Mouse (Mus musculus): ENCODE measurements around the gene Gm21304. TPM values are rescaled to one million over a fixed set of nuclear protein-coding genes. Genes with fewer than 3 reads are reported as not detected.
"Not testable (repeated sequence)": the region's sequence is repeated elsewhere in the genome, so short reads cannot be mapped to it uniquely, and the experiment has no call there.

Gm21304 gene
- polyA plus RNA-seq (2016; fragmentation: Nextera tagmentation; extraction: Ambion mirVana): not detected in 2 replicates

DNA sequence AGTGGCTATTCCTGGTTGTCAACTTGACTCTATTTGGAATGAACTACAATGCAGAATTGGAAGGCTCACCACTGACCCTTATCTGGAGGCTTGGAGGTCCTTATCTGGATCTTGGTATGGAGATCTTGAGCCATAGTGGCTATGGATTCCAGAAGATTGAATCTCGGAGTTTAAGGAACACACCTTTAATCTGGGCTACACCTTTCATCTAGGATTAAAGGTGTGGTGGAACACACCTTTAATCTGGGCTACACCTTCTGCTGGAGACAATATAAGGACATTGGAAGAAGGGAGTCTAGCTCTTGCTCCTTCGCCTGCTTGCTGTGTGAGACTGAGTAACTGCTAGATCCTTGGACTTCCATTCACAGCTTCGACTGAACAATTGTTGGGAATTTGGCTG lies at the start of gene Gm21304:
Gene Gm21304, plus strand, starts transcription at position 301 of the 400 bp plus-strand sequence.
- WGBS: no CpG with 5 or more reads among the region's 3 CpGs
- not testable (repeated sequence) for DNase-seq (ENCODE audit: low spot score); H3K27me3 ChIP-seq (ENCODE audit: low read depth, poor library complexity, severe bottlenecking); H3K4me3 ChIP-seq; H3K9me3 ChIP-seq (replicated peaks); H3K36me3 ChIP-seq; H3K4me1 ChIP-seq; H3K27ac ChIP-seq

- DNase-seq (ENCODE audit: low spot score); H3K9me3 ChIP-seq (replicated peaks); H3K27ac ChIP-seq; H3K36me3 ChIP-seq; H3K27me3 ChIP-seq (ENCODE audit: low read depth, poor library complexity, severe bottlenecking); H3K4me1 ChIP-seq; H3K4me3 ChIP-seq: not testable (repeated sequence)
- no CpG with 5 or more reads among the region's 3 CpGs for WGBS
Measured at GRCm38 (mm10) chr10:104142687-104143086, 25.6 kb upstream of the Gm21304 start, which contains the start of gene Gm21293. Gene Gm21293 (plus strand): TSS chr10:104142987.

DNA sequence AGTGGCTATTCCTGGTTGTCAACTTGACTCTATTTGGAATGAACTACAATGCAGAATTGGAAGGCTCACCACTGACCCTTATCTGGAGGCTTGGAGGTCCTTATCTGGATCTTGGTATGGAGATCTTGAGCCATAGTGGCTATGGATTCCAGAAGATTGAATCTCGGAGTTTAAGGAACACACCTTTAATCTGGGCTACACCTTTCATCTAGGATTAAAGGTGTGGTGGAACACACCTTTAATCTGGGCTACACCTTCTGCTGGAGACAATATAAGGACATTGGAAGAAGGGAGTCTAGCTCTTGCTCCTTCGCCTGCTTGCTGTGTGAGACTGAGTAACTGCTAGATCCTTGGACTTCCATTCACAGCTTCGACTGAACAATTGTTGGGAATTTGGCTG lies 17.1 kb upstream of the Gm21304 start, which contains the start of gene Gm6763:
Gene Gm6763, plus strand, starts transcription at position 301 of the 400 bp plus-strand sequence.
- H3K9me3 ChIP-seq (replicated peaks); DNase-seq (ENCODE audit: low spot score); H3K27me3 ChIP-seq (ENCODE audit: low read depth, poor library complexity, severe bottlenecking); H3K27ac ChIP-seq; H3K36me3 ChIP-seq; H3K4me1 ChIP-seq; H3K4me3 ChIP-seq: not testable (repeated sequence)
- WGBS: no CpG with 5 or more reads among the region's 3 CpGs

DNA sequence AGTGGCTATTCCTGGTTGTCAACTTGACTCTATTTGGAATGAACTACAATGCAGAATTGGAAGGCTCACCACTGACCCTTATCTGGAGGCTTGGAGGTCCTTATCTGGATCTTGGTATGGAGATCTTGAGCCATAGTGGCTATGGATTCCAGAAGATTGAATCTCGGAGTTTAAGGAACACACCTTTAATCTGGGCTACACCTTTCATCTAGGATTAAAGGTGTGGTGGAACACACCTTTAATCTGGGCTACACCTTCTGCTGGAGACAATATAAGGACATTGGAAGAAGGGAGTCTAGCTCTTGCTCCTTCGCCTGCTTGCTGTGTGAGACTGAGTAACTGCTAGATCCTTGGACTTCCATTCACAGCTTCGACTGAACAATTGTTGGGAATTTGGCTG lies 8.6 kb upstream of the Gm21304 start, which contains the start of gene Gm8764:
Gene Gm8764, plus strand, starts transcription at position 301 of the 400 bp plus-strand sequence.
- not testable (repeated sequence) for H3K4me3 ChIP-seq; H3K27me3 ChIP-seq (ENCODE audit: low read depth, poor library complexity, severe bottlenecking); H3K4me1 ChIP-seq; H3K27ac ChIP-seq; DNase-seq (ENCODE audit: low spot score); H3K36me3 ChIP-seq; H3K9me3 ChIP-seq (replicated peaks)
- no CpG with 5 or more reads among the region's 3 CpGs for WGBS

- not testable (repeated sequence) for DNase-seq (ENCODE audit: low spot score); H3K4me1 ChIP-seq; H3K27ac ChIP-seq; H3K27me3 ChIP-seq (ENCODE audit: low read depth, poor library complexity, severe bottlenecking); H3K36me3 ChIP-seq; H3K4me3 ChIP-seq; H3K9me3 ChIP-seq (replicated peaks)
- no CpG with 5 or more reads among the region's 3 CpGs for WGBS
Measured at GRCm38 (mm10) chr10:104176724-104177123, 8.4 kb downstream of the Gm21304 start, which contains the start of gene Gm21312. Gene Gm21312 (plus strand): TSS chr10:104177024.

DNA sequence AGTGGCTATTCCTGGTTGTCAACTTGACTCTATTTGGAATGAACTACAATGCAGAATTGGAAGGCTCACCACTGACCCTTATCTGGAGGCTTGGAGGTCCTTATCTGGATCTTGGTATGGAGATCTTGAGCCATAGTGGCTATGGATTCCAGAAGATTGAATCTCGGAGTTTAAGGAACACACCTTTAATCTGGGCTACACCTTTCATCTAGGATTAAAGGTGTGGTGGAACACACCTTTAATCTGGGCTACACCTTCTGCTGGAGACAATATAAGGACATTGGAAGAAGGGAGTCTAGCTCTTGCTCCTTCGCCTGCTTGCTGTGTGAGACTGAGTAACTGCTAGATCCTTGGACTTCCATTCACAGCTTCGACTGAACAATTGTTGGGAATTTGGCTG lies 16.9 kb downstream of the Gm21304 start, which contains the start of gene Gm20765:
Gene Gm20765, plus strand, starts transcription at position 301 of the 400 bp plus-strand sequence.
- DNase-seq (ENCODE audit: low spot score); H3K27ac ChIP-seq: not testable (repeated sequence)

GRCm38 (mm10) chr10:104193742-104194141 lies 25.4 kb downstream of the Gm21304 start, which contains the start of gene Gm4340:
Gene Gm4340 (plus strand): TSS chr10:104194042.
- not testable (repeated sequence) for H3K27me3 ChIP-seq (ENCODE audit: low read depth, poor library complexity, severe bottlenecking); H3K4me1 ChIP-seq; H3K4me3 ChIP-seq; DNase-seq (ENCODE audit: low spot score); H3K9me3 ChIP-seq (replicated peaks); H3K36me3 ChIP-seq; H3K27ac ChIP-seq
- no CpG with 5 or more reads among the region's 3 CpGs for WGBS

More for the DNA sequence above, 16.9 kb downstream of the Gm21304 start, which contains the start of gene Gm20765:
- H3K27me3 ChIP-seq (ENCODE audit: low read depth, poor library complexity, severe bottlenecking); H3K4me1 ChIP-seq; H3K36me3 ChIP-seq; H3K4me3 ChIP-seq; H3K9me3 ChIP-seq (replicated peaks): not testable (repeated sequence)
- no CpG with 5 or more reads among the region's 3 CpGs for WGBS

- WGBS: 85% methylated on average over 1 of the region's 1 CpGs
- Histone ChIP-seq H3K27me3 (ENCODE audit: low read depth, poor library complexity, severe bottlenecking) (no peaks in the 10 kb centered on the region), H3K4me1 (no peaks in the 10 kb centered on the region), H3K36me3 (no peaks in the 10 kb centered on the region), H3K27ac (no peak overlapping the region), H3K4me3 (no peak overlapping the region), H3K9me3 (replicated peaks) (no peaks in the 10 kb centered on the region)
- DNase-seq (ENCODE audit: low spot score): no peak
Measured at GRCm38 (mm10) chr10:104209655-104210054, 41.3 kb downstream of the Gm21304 start.

DNA sequence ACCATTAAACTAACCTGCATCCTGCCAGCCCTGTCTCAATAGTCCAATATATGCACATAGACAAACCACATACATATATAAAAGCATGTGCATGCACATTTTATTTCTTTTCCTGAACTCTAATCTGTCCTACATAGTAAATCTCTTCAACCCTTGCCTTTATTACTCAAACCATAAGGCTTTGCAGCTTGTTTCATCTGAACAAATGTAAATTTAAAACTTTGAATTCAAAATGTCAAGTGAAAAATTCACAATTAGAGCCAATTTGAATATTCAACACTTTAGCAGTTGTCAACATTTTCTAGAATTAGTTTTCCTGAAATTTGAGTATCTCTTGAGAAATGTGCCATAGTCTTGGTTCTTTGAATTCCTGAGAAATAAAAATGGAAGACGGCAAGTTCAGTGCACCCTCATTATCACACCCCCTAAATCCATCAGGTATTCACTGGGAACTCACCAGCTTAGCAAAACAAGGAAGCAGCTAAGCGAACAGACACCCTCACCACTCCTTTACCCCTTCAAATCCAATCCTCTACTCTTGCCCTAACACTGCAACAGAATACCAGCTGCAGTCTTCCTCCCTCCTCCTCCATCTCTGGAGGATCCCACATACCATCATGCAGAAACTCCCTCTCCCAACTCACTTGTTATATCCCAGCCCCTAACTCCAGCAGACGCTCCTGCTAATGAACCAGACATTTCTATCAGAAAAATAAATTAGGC lies 42.1 kb downstream of the Gm21304 start:
- no peaks in the 10 kb centered on the region for H3K36me3 ChIP-seq
- WGBS: 65% methylated on average over 3 of the region's 3 CpGs
- H3K9me3 ChIP-seq (replicated peaks): no peaks in the 10 kb centered on the region
- no peak overlapping the region for H3K27ac ChIP-seq
- no peak overlapping the region for H3K4me3 ChIP-seq
- no peaks in the 10 kb centered on the region for H3K4me1 ChIP-seq
- no peak for DNase-seq (ENCODE audit: low spot score)
- H3K27me3 ChIP-seq (ENCODE audit: low read depth, poor library complexity, severe bottlenecking): no peaks in the 10 kb centered on the region

GRCm38 (mm10) chr10:104214527-104214926 lies 46.2 kb downstream of the Gm21304 start:
- Histone ChIP-seq H3K36me3 (no peaks in the 10 kb centered on the region), H3K27me3 (ENCODE audit: low read depth, poor library complexity, severe bottlenecking) (no peaks in the 10 kb centered on the region), H3K27ac (no peak overlapping the region), H3K4me3 (no peak overlapping the region), H3K9me3 (replicated peaks) (no peaks in the 10 kb centered on the region), H3K4me1 (no peaks in the 10 kb centered on the region)
- WGBS: 95% methylated on average over 5 of the region's 5 CpGs
- DNase-seq (ENCODE audit: low spot score): no peak

Other genes with a start within 250 kb of the Gm21304 start
- not detected in 2 replicates for gene Gm21293, start 25.5 kb upstream of the Gm21304 start, polyA plus RNA-seq (2016; fragmentation: Nextera tagmentation; extraction: Ambion mirVana)
- not detected in 2 replicates for gene Gm6763, start 17.0 kb upstream of the Gm21304 start, polyA plus RNA-seq (2016; fragmentation: Nextera tagmentation; extraction: Ambion mirVana)
- not detected in 2 replicates for gene Gm8764, start 8.5 kb upstream of the Gm21304 start, polyA plus RNA-seq (2016; fragmentation: Nextera tagmentation; extraction: Ambion mirVana)
- gene Gm21312, start 8.5 kb downstream of the Gm21304 start, polyA plus RNA-seq (2016; fragmentation: Nextera tagmentation; extraction: Ambion mirVana): not detected in 2 replicates
- gene Gm20765, start 17.0 kb downstream of the Gm21304 start, polyA plus RNA-seq (2016; fragmentation: Nextera tagmentation; extraction: Ambion mirVana): not detected in 2 replicates
- not detected in 2 replicates for gene Gm4340, start 25.5 kb downstream of the Gm21304 start, polyA plus RNA-seq (2016; fragmentation: Nextera tagmentation; extraction: Ambion mirVana)

Data from limb, embryonic 10.5 days (tissue).